Comparison of ENCODE assay signal across 24 mouse cellular contexts in genomic region chr10:93899303-93899702, GRCm38 (mm10). TPM values are rescaled to one million over a fixed set of nuclear protein-coding genes. Genes with fewer than 3 reads are reported as not detected.
A peak's percentile ranks its signal among the peaks of the same experiment; 100 is the strongest.
DNase-seq lines count a peak whose midpoint lies in the region; ATAC-seq and TF ChIP-seq lines count a peak whose summit lies in the region.
"Had no signal": no experiment of that assay in that cellular context is flagged by ENCODE, and none has a peak within 500 bp of the region (broad histone marks: within the 10 kb centered on the region; RNA-seq: fewer than 3 reads in every experiment).

No protein-coding gene starts in this region.

- no peak for TF ChIP-seq POLR2A in lung, adult 2 months (IDR thresholded peaks at IDR 0.05; ENCODE audit: borderline replicate concordance, extremely low read depth, low read depth, low read length)

- no peaks in the 10 kb centered on the region for H3K27me3 ChIP-seq in kidney, embryonic 14.5 days (ENCODE audit: control insufficient read depth, insufficient read depth, low read length)
- no peaks in the 10 kb centered on the region for H3K27me3 ChIP-seq in kidney, embryonic 15.5 days
- H3K27me3 ChIP-seq: heart, embryonic 12.5 days; hindbrain, embryonic 12.5 days had no signal

- H3K9me3 ChIP-seq in kidney, embryonic 14.5 days (ENCODE audit: control insufficient read depth, low read length), result no peaks in the 10 kb centered on the region
- H3K9me3 ChIP-seq in kidney, embryonic 15.5 days (replicated peaks), result no peaks in the 10 kb centered on the region
- H3K9me3 ChIP-seq: heart, embryonic 12.5 days; hindbrain, embryonic 12.5 days; liver, embryonic 13.5 days had no signal

- DNase-seq in kidney, adult 11 months, result peak; percentile 68
- peak; percentile 56 for DNase-seq in lung, postnatal 36 days
- no peak for DNase-seq in lung, adult 2 months
- DNase-seq in retina, embryonic 14.5 days (ENCODE audit: low spot score), result no peak
- DNase-seq in adrenal gland, postnatal 25 days, result no peak
- DNase-seq: adrenal gland, adult 8-10 months; cerebellum, postnatal 10 days; embryo, embryonic 11 days; gastrocnemius, adult 2 months; heart, postnatal 14 days; layer of hippocampus, adult 9-11 months; left cerebral cortex, postnatal 4 days; liver, embryonic 13.5 days; lung, postnatal 4 days; retina, postnatal 1 day; right cerebral cortex, postnatal 4 days; thymus, adult 2 months had no signal

- no peak for ATAC-seq in kidney, embryonic 14.5 days (ENCODE audit: low FRiP score, low TSS enrichment)
- ATAC-seq in kidney, embryonic 15.5 days (replicated peaks; ENCODE audit: low FRiP score), result 0 out of 2 replicates have a peak, but pooled peaks have one; percentile 36
- ATAC-seq in megakaryocyte progenitor cell, adult 5-6 weeks (replicated peaks; ENCODE audit: poor library complexity), result no peak

- H3K9ac ChIP-seq in kidney, embryonic 14.5 days (ENCODE audit: low read depth, low read length), result no peak overlapping the region
- H3K9ac ChIP-seq in kidney, embryonic 15.5 days, result no peak overlapping the region
- H3K9ac ChIP-seq: heart, embryonic 12.5 days; hindbrain, embryonic 12.5 days; liver, embryonic 13.5 days had no signal

- no peak for TF ChIP-seq CTCF in lung, adult 2 months (IDR thresholded peaks at IDR 0.05; ENCODE audit: insufficient read depth, low read length)

- H3K27ac ChIP-seq in kidney, embryonic 14.5 days (ENCODE audit: low read depth, low read length), result no peak overlapping the region
- H3K27ac ChIP-seq in kidney, embryonic 15.5 days, result no peak overlapping the region
- H3K27ac ChIP-seq: gastrocnemius, adult 2 months; hindbrain, embryonic 12.5 days; left cerebral cortex, adult 2 months; liver, embryonic 13.5 days had no signal

- no peak overlapping the region for H3K4me2 ChIP-seq in kidney, embryonic 14.5 days (replicated peaks; ENCODE audit: low read depth, low read length)
- H3K4me2 ChIP-seq in kidney, embryonic 15.5 days, result no peak overlapping the region
- H3K4me2 ChIP-seq: heart, embryonic 12.5 days; hindbrain, embryonic 12.5 days; liver, embryonic 13.5 days; midbrain, embryonic 11.5 days had no signal

- no peaks in the 10 kb centered on the region for H3K36me3 ChIP-seq in kidney, embryonic 14.5 days (ENCODE audit: control insufficient read depth, insufficient read depth, low read length)
- no peaks in the 10 kb centered on the region for H3K36me3 ChIP-seq in kidney, embryonic 15.5 days
- H3K36me3 ChIP-seq: heart, embryonic 12.5 days; hindbrain, embryonic 12.5 days; liver, embryonic 13.5 days had no signal

- WGBS in kidney, embryonic 14.5 days, result 43% methylated on average over 2 of the region's 2 CpGs
- 49% methylated on average over 2 of the region's 2 CpGs for WGBS in lung, adult 2 months
- WGBS in kidney, embryonic 15.5 days, result 46% methylated on average over 2 of the region's 2 CpGs

- H3K4me3 ChIP-seq in kidney, embryonic 14.5 days (ENCODE audit: low read length), result no peak overlapping the region
- H3K4me3 ChIP-seq in lung, adult 2 months (replicated peaks; ENCODE audit: extremely low read depth, low read depth, low read length), result no peak overlapping the region
- H3K4me3 ChIP-seq in kidney, embryonic 15.5 days (replicated peaks), result no peak overlapping the region
- H3K4me3 ChIP-seq: gastrocnemius, adult 2 months; heart, embryonic 12.5 days; hindbrain, embryonic 12.5 days; left cerebral cortex, adult 2 months; liver, embryonic 13.5 days had no signal

- no peaks in the 10 kb centered on the region for H3K4me1 ChIP-seq in kidney, embryonic 14.5 days (ENCODE audit: control insufficient read depth, insufficient read depth, low read length)
- no peaks in the 10 kb centered on the region for H3K4me1 ChIP-seq in lung, adult 2 months (ENCODE audit: control insufficient read depth, insufficient read depth, low read length)
- H3K4me1 ChIP-seq in kidney, embryonic 15.5 days, result peaks cover 3% of the 10 kb centered on the region; the same call in 1 of the 2 replicates
- H3K4me1 ChIP-seq: heart, embryonic 12.5 days; hindbrain, embryonic 12.5 days had no signal

RNA-seq across cellular contexts. Expression of gene Metap2, which starts 2.4 kb away (rescaled TPM):
- 212 and 221 TPM in 2 replicates for polyA plus RNA-seq in kidney, embryonic 14.5 days (2014; fragmentation: Nextera tagmentation; extraction: Ambion mirVana)
- polyA plus RNA-seq in lung, adult 2 months (2012; rRNA removed), result 32.1 and 42.0 TPM in 2 replicates
- polyA plus RNA-seq in kidney, embryonic 15.5 days (2015; fragmentation: Nextera tagmentation; extraction: Ambion mirVana), result 206 and 215 TPM in 2 replicates
- 379 and 381 TPM in 2 replicates for total RNA-seq in megakaryocyte progenitor cell, adult 5-6 weeks (2015)
- 286 and 389 TPM in 2 replicates for total RNA-seq in megakaryocyte progenitor cell, adult 5-6 weeks (2017)
- 196 and 228 TPM in 2 replicates for total RNA-seq in adrenal gland, postnatal 25 days (2021)

Comparison
In these comparisons a context has a peak if more than half of its experiments do, and no peak if none do; other contexts are left out.
1. DNase-seq: peak in kidney, adult 11 months (single experiment) and lung, postnatal 36 days (single experiment); none in lung, adult 2 months (single experiment), retina, embryonic 14.5 days (single experiment) and adrenal gland, postnatal 25 days (single experiment).